Mouse (Mus musculus) lung, adult 2 months (tissue): ENCODE measurements around the gene Sgsm3.

Experiments
- CTCF ChIP-seq: fragments of 200-500 bp; IDR thresholded peaks from 2 replicates; pipeline ENCODE4 v1.5.1; 2011; ENCODE audit warnings: mild to moderate bottlenecking, low read length, control low read depth; ENCODE audit not compliant: insufficient read depth
- POLR2A ChIP-seq: fragments of 200-500 bp; IDR thresholded peaks from 2 replicates; pipeline ENCODE4 v1.6.1; 2011; ENCODE audit warnings: low read depth, mild to moderate bottlenecking, control low read depth, low read length, borderline replicate concordance; ENCODE audit errors: extremely low read depth

GRCm38 (mm10) chr15:80939401-80939800, 38.2 kb upstream of the Sgsm3 start:
- no peak for TF ChIP-seq CTCF
- TF ChIP-seq POLR2A, result no peak
